Mouse (Mus musculus) hindbrain, embryonic 10.5 days (tissue): Measurements from ENCODE around the gene Hhat. TPM values are rescaled to one million over a fixed set of nuclear protein-coding genes. Genes with fewer than 3 reads are reported as not detected.

Experiments used
- DNase-seq: peaks from one replicate; pipeline ENCODE4 v3.0.0-alpha.2; 2017; ENCODE audit warnings: low spot score
- H3K27ac ChIP-seq: fragments of 300-500 bp; sonication (generic); 2 replicates; pipeline ENCODE4 v1.5.1; 2016; ENCODE audit warnings: mild to moderate bottlenecking, moderate library complexity
- H3K27me3 ChIP-seq: fragments of 300-500 bp; sonication (generic); 2 replicates; pipeline ENCODE4 v1.6.1; 2016; ENCODE audit warnings: mild to moderate bottlenecking; ENCODE audit not compliant: poor library complexity, insufficient read depth, severe bottlenecking
- H3K36me3 ChIP-seq: fragments of 300-500 bp; sonication (generic); 2 replicates; pipeline ENCODE4 v1.6.1; 2016; ENCODE audit warnings: mild to moderate bottlenecking, moderate library complexity
- H3K4me1 ChIP-seq: fragments of 300-500 bp; sonication (generic); replicated peaks from 2 replicates; pipeline ENCODE4 v1.6.1; 2016; ENCODE audit warnings: mild to moderate bottlenecking
- H3K4me3 ChIP-seq: fragments of 300-500 bp; sonication (generic); 2 replicates; pipeline ENCODE4 v1.5.1; 2016; ENCODE audit warnings: mild to moderate bottlenecking, moderate library complexity
- H3K9me3 ChIP-seq: fragments of 300-500 bp; sonication (generic); 2 replicates; pipeline ENCODE4 v1.6.1; 2016; ENCODE audit warnings: mild to moderate bottlenecking, moderate library complexity
- WGBS: fragments of 180-500 bp; shearing (Covaris S2); methylation state at CpG from one replicate; pipeline ENCODE4 v1.1.7; 2016; 5-methylcytosine and 5-hydroxymethylcytosine counted together
- polyA plus RNA-seq: library from polyadenylated mRNA; unstranded; fragments of >200 nt; fragmentation: Nextera tagmentation; extraction: Ambion mirVana; gene quantifications from 2 replicates; pipeline ENCODE4 v1.2.1, GENCODE M21; 2016

The Hhat gene
- polyA plus RNA-seq, 1 experiment from 2014 or later = 8.9 TPM

- no peak overlapping the region for H3K27ac ChIP-seq
- H3K9me3 ChIP-seq = no peaks in the 10 kb centered on the region
- no peak for DNase-seq
- WGBS = 82% methylated on average over 6 of the region's 6 CpGs
- H3K4me3 ChIP-seq = no peak overlapping the region
- no peaks in the 10 kb centered on the region for H3K4me1 ChIP-seq
- H3K36me3 ChIP-seq = no peaks in the 10 kb centered on the region
- no peaks in the 10 kb centered on the region for H3K27me3 ChIP-seq
Measured at GRCm38 (mm10) chr1:192746201-192746600, 24.8 kb downstream of the Hhat start.

GRCm38 (mm10) chr1:192745240-192746101 lies 25.6 kb downstream of the Hhat start:
- H3K36me3 ChIP-seq = no peaks in the 10 kb centered on the region
- H3K27ac ChIP-seq = peak overlapping the region; percentile 73
- no peaks in the 10 kb centered on the region for H3K27me3 ChIP-seq
- H3K4me3 ChIP-seq = no peak overlapping the region
- H3K4me1 ChIP-seq = no peaks in the 10 kb centered on the region
- DNase-seq = peak; percentile 67
- H3K9me3 ChIP-seq = no peaks in the 10 kb centered on the region
- WGBS = 7% methylated on average over 16 of the region's 16 CpGs

- Histone ChIP-seq H3K36me3 (no peaks in the 10 kb centered on the region), H3K27me3 (no peaks in the 10 kb centered on the region), H3K4me1 (no peaks in the 10 kb centered on the region), H3K27ac (no peak overlapping the region), H3K9me3 (no peaks in the 10 kb centered on the region), H3K4me3 (no peak overlapping the region)
- WGBS = 65% methylated on average over 3 of the region's 3 CpGs
- DNase-seq = no peak
Measured at GRCm38 (mm10) chr1:192744880-192745239, 26.2 kb downstream of the Hhat start.

GRCm38 (mm10) chr1:192742394-192743251 lies 28.4 kb downstream of the Hhat start:
- no peak for DNase-seq
- no peaks in the 10 kb centered on the region for H3K9me3 ChIP-seq
- no peak overlapping the region for H3K4me3 ChIP-seq
- H3K27me3 ChIP-seq = no peaks in the 10 kb centered on the region
- WGBS = 82% methylated on average over 7 of the region's 7 CpGs
- no peak overlapping the region for H3K27ac ChIP-seq
- H3K4me1 ChIP-seq = no peaks in the 10 kb centered on the region
- H3K36me3 ChIP-seq = no peaks in the 10 kb centered on the region

- 93% methylated on average over 2 of the region's 2 CpGs for WGBS
- H3K9me3 ChIP-seq = no peaks in the 10 kb centered on the region
Measured at GRCm38 (mm10) chr1:192741896-192742295, 29.1 kb downstream of the Hhat start.

GRCm38 (mm10) chr1:192736524-192736923 lies 34.5 kb downstream of the Hhat start:
- peak overlapping the region; percentile 59 for H3K27ac ChIP-seq

More at GRCm38 (mm10) chr1:192741896-192742295, 29.1 kb downstream of the Hhat start:
- H3K27me3 ChIP-seq = no peaks in the 10 kb centered on the region
- no peak overlapping the region for H3K4me3 ChIP-seq
- peaks cover 2% of the 10 kb centered on the region; the same call in 1 of the 2 replicates for H3K4me1 ChIP-seq
- H3K27ac ChIP-seq = no peak overlapping the region
- no peaks in the 10 kb centered on the region for H3K36me3 ChIP-seq
- no peak for DNase-seq

GRCm38 (mm10) chr1:192736002-192736426 lies 35.0 kb downstream of the Hhat start:
- H3K4me3 ChIP-seq = no peak overlapping the region
- 73% methylated on average over 9 of the region's 9 CpGs for WGBS
- DNase-seq = no peak
- H3K27ac ChIP-seq = peak overlapping the region; percentile 59
- no peaks in the 10 kb centered on the region for H3K36me3 ChIP-seq
- H3K4me1 ChIP-seq = peaks cover 15% of the 10 kb centered on the region
- H3K27me3 ChIP-seq = no peaks in the 10 kb centered on the region
- H3K9me3 ChIP-seq = no peaks in the 10 kb centered on the region

More at GRCm38 (mm10) chr1:192736524-192736923, 34.5 kb downstream of the Hhat start:
- peaks cover 15% of the 10 kb centered on the region for H3K4me1 ChIP-seq
- WGBS = 47% methylated on average over 3 of the region's 3 CpGs
- DNase-seq = no peak
- no peaks in the 10 kb centered on the region for H3K27me3 ChIP-seq
- H3K4me3 ChIP-seq = no peak overlapping the region
- H3K36me3 ChIP-seq = no peaks in the 10 kb centered on the region
- no peaks in the 10 kb centered on the region for H3K9me3 ChIP-seq

DNA sequence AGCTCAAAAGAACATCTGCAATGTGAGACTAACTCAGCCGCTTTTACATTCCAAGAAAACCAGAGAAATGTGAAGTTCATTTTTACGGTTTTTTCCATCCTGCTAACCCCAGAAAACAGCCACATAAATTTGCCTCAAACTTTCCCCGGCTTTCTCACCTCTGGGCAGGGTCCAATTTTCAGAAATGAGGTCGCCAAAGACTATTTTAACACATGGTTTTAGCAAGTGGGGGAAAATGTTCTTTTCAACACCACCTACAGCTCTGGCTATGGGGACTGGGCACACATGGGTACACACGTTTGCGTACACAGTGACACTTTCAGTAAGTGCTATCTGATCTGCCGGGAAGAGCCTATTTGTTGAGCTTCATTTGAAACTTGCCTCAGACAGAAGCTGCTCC lies 40.5 kb downstream of the Hhat start:
- 88% methylated on average over 7 of the region's 7 CpGs for WGBS
- DNase-seq = no peak

DNA sequence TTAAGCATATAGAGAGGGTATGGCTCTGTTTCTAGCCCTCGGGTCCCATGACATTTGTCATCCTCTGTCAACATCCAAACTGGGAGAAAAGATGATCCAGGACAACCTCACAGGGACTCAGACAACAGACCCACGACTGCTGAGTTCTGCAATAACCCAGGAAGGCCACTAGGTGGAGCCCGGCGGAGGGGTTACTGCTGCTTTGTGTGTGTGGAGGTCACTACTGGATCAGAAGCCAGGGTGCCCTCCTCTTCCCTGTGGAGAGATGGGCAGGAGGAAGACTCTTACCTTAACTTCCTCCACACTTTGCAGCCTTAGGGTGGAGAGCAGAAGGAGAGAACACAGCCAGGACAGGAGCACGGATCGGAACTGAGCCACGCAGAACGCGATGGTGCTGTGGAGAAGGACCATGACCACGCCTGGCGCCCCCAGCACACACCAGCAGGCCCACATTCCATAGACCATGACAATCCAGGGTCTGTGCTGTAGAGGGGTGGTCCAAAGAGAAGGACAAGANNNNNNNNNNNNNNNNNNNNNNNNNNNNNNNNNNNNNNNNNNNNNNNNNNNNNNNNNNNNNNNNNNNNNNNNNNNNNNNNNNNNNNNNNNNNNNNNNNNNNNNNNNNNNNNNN lies 43.9 kb downstream of the Hhat start:
- H3K4me3 ChIP-seq = no peak overlapping the region
- 51% methylated on average over 11 of the region's 11 CpGs for WGBS
- H3K27ac ChIP-seq = no peak overlapping the region
- H3K4me1 ChIP-seq = no peaks in the 10 kb centered on the region
- no peaks in the 10 kb centered on the region for H3K36me3 ChIP-seq
- no peaks in the 10 kb centered on the region for H3K27me3 ChIP-seq
- DNase-seq = peak; percentile 71
- H3K9me3 ChIP-seq = no peaks in the 10 kb centered on the region

More for the DNA sequence above, 40.5 kb downstream of the Hhat start:
- no peak overlapping the region for H3K4me3 ChIP-seq
- H3K9me3 ChIP-seq = no peaks in the 10 kb centered on the region
- H3K27me3 ChIP-seq = no peaks in the 10 kb centered on the region
- no peaks in the 10 kb centered on the region for H3K4me1 ChIP-seq
- H3K27ac ChIP-seq = no peak overlapping the region
- no peaks in the 10 kb centered on the region for H3K36me3 ChIP-seq

DNA sequence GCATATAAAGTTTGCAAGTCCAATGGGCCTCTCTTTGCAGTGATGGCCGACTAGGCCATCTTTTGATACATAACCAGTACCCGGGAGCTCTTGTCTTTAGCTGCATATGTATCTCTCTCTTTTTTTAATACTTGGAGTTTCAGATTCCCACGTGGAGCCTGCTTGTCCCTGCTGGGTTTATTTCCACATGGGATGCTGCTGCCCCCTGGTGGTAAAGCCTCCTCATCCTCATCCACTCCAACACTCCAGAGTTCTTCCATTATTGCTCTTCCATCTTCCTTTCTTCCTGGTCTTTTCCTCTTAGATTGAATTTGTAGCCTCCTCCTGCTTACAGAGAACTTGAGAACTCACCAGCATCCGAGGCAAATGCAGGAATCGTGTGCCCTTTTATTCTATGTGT lies 48.9 kb downstream of the Hhat start:
- DNase-seq = peak; percentile 73
- Histone ChIP-seq H3K27me3 (no peaks in the 10 kb centered on the region), H3K36me3 (no peaks in the 10 kb centered on the region), H3K4me1 (no peaks in the 10 kb centered on the region), H3K27ac (no peak overlapping the region), H3K4me3 (no peak overlapping the region), H3K9me3 (no peaks in the 10 kb centered on the region)
- 30% methylated on average over 5 of the region's 5 CpGs for WGBS

DNA sequence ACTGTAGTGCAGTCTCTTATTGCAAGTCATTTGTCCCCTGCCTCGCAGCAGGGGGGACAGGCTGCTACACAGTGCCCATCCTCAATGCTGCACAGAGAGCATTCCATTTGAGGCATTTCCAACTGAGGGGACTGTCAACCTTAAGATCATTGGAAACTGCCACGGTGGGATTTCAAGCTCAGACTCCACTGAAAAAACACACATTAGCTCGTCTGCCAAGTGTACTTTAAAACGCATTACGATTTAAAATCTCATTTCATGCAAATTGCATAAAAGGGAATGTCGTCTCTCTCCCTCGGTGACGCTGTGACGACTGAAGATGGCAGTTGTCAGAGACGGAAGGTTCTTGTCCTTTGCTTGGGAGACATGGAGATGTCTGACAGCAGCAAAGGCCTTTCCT lies 50.9 kb downstream of the Hhat start:
- Histone ChIP-seq H3K4me1 (no peaks in the 10 kb centered on the region), H3K9me3 (no peaks in the 10 kb centered on the region), H3K36me3 (no peaks in the 10 kb centered on the region), H3K4me3 (no peak overlapping the region), H3K27me3 (no peaks in the 10 kb centered on the region), H3K27ac (no peak overlapping the region)
- 86% methylated on average over 10 of the region's 10 CpGs for WGBS
- DNase-seq = no peak

- DNase-seq = peak; percentile 29
- Histone ChIP-seq H3K27ac (no peak overlapping the region), H3K4me3 (no peak overlapping the region), H3K9me3 (no peaks in the 10 kb centered on the region), H3K36me3 (no peaks in the 10 kb centered on the region), H3K4me1 (no peaks in the 10 kb centered on the region), H3K27me3 (no peaks in the 10 kb centered on the region)
- 34% methylated on average over 3 of the region's 3 CpGs for WGBS
Measured at GRCm38 (mm10) chr1:192711779-192712348, 59.2 kb downstream of the Hhat start.
